Mouse (Mus musculus): ENCODE data around the gene Rfx3.

Rfx3 gene

GRCm38 (mm10) chr19:27905172-27905571 is 105.8 kb downstream of the Rfx3 start:
- no peak for DNase-seq (ENCODE audit: low spot score)

- no peak for DNase-seq (ENCODE audit: low spot score)
Observed at GRCm38 (mm10) chr19:27904655-27905054, 106.3 kb downstream of the Rfx3 start.

- no peak for DNase-seq (ENCODE audit: low spot score)
Observed at GRCm38 (mm10) chr19:27904209-27904608, 106.8 kb downstream of the Rfx3 start.

GRCm38 (mm10) chr19:27902601-27903000 is 108.4 kb downstream of the Rfx3 start:
- no peak for DNase-seq (ENCODE audit: low spot score)

GRCm38 (mm10) chr19:27901693-27902092 is 109.3 kb downstream of the Rfx3 start:
- no peak for DNase-seq (ENCODE audit: low spot score)

- DNase-seq (ENCODE audit: low spot score) = no peak
Observed at GRCm38 (mm10) chr19:27884520-27884919, 126.4 kb downstream of the Rfx3 start.

- no peak for DNase-seq (ENCODE audit: low spot score)
Observed at GRCm38 (mm10) chr19:27877429-27877828, 133.5 kb downstream of the Rfx3 start.

- no peak for DNase-seq (ENCODE audit: low spot score)
Observed at GRCm38 (mm10) chr19:27870794-27871193, 140.2 kb downstream of the Rfx3 start.

- no peak for DNase-seq (ENCODE audit: low spot score)
Observed at GRCm38 (mm10) chr19:27859641-27860040, 151.3 kb downstream of the Rfx3 start.

- no peak for DNase-seq (ENCODE audit: low spot score)
Observed at GRCm38 (mm10) chr19:27848946-27849345, 162.0 kb downstream of the Rfx3 start.

GRCm38 (mm10) chr19:27847055-27847454 is 163.9 kb downstream of the Rfx3 start:
- no peak for DNase-seq (ENCODE audit: low spot score)

GRCm38 (mm10) chr19:27838635-27839034 is 172.3 kb downstream of the Rfx3 start:
- DNase-seq (ENCODE audit: low spot score) = no peak

- DNase-seq (ENCODE audit: low spot score) = no peak
Observed at GRCm38 (mm10) chr19:27838041-27838440, 172.9 kb downstream of the Rfx3 start.

- no peak for DNase-seq (ENCODE audit: low spot score)
Observed at GRCm38 (mm10) chr19:27832448-27832847, 178.5 kb downstream of the Rfx3 start.

GRCm38 (mm10) chr19:27828316-27828715 is 182.7 kb downstream of the Rfx3 start:
- DNase-seq (ENCODE audit: low spot score) = no peak

- no peak for DNase-seq (ENCODE audit: low spot score)
Observed at GRCm38 (mm10) chr19:27817661-27818060, 193.3 kb downstream of the Rfx3 start.

GRCm38 (mm10) chr19:27780030-27780429 is 230.9 kb downstream of the Rfx3 start:
- no peak for DNase-seq (ENCODE audit: low spot score)

- no peak for DNase-seq (ENCODE audit: low spot score)
Observed at GRCm38 (mm10) chr19:27770716-27771265, 240.2 kb downstream of the Rfx3 start.

GRCm38 (mm10) chr19:27768444-27768843 is 242.5 kb downstream of the Rfx3 start:
- DNase-seq (ENCODE audit: low spot score) = no peak

- no peak for DNase-seq (ENCODE audit: low spot score)
Observed at GRCm38 (mm10) chr19:27760309-27760708, 250.7 kb downstream of the Rfx3 start.

- DNase-seq (ENCODE audit: low spot score) = no peak
Observed at GRCm38 (mm10) chr19:27759347-27759746, 251.6 kb downstream of the Rfx3 start.

GRCm38 (mm10) chr19:27747301-27747700 is 263.7 kb downstream of the Rfx3 start:
- DNase-seq (ENCODE audit: low spot score) = no peak

- DNase-seq (ENCODE audit: low spot score) = no peak
Observed at GRCm38 (mm10) chr19:27738908-27739307, 272.1 kb downstream of the Rfx3 start.

- DNase-seq (ENCODE audit: low spot score) = no peak
Observed at GRCm38 (mm10) chr19:27736571-27736970, 274.4 kb downstream of the Rfx3 start.

GRCm38 (mm10) chr19:27718931-27719330 is 292.0 kb downstream of the Rfx3 start:
- DNase-seq (ENCODE audit: low spot score) = no peak
